Mouse (Mus musculus): ENCODE measurements at regions not wholly inside any gene's neighbourhood (a gene's known extent, or its start where the extent isn't known, plus 50 kb on each side); places are given as distances from the start of the nearest gene placed in this dataset.

DNA sequence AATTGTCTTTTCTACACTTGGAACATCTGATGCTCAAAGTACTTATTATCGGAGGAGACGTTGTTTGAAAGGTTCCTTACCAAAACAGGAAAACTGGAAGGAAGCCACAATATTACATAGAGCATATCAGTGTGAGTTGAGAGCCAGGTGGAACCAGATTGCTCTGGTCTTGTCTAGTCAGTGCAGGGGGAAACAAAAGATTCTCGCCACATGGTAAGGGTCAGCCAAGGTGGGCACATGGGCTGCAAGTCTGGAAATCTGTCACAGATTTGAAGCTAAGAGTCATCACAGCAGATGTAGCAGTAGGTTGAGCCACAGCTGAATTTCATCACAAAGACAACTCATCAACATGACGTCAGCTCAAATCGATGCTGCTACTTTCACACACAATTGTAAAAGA, 681.8 kb downstream of the Stpg2 start:
- no peak for DNase-seq (ENCODE audit: extremely low spot score)

DNA sequence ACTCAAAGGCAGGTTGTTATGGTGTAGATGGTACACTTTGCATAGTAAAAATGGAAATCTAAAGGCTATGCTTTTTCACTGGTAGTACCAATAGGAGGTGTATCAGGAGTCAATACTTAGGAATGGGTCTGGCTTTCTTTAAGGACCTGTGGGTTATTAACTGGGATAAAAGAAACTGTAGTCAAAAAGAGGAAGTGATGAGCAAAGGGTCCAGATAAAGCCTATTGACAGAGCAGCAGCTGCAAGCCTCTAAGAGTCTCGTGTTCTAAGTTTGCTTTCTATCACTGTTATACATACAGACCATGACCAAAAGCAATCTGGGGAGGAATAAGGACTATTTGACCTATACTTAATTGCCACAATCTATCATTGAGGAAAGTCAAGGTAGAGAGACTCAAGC, 683.0 kb downstream of the Stpg2 start:
- DNase-seq (ENCODE audit: extremely low spot score): no peak

DNA sequence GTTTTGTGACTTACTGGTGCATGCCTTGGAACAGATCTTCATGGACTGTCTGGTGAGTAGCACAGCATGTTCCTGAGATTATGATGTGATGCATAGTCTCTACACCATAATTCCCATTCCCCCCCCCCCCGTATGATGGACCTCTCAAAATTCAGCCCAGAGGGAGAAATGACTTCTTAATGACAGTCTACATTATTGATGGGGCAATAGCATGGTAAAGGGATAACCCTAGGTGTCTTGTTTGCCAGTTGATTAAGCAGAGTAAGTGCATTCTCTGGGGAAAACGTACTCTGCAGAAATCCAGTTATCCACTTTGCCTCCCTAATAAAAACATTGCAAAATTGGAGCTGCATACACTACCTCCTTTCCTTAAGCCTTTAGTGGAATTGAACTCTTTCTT, 684.7 kb downstream of the Stpg2 start:
- no peak for DNase-seq (ENCODE audit: extremely low spot score)

DNA sequence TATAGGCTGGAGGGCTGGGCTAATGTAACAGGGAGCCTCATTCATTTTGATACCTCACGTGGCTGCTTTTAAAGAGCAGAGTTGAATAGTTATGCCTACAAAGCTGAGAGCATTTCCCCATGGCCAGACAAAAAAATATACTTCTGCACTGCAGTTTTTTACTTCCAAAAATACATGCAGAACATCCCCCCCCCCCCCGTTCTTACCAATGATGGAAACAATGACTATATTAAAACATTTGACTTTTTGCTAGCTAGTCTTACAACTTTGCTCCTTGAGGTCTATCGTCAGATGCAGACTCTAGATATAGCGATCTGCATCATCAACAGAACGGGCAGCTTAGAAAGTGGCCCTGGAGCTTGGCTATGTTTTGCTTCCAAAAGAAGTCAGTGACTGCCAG, 692.4 kb downstream of the Stpg2 start:
- no peak for DNase-seq (ENCODE audit: extremely low spot score)

DNA sequence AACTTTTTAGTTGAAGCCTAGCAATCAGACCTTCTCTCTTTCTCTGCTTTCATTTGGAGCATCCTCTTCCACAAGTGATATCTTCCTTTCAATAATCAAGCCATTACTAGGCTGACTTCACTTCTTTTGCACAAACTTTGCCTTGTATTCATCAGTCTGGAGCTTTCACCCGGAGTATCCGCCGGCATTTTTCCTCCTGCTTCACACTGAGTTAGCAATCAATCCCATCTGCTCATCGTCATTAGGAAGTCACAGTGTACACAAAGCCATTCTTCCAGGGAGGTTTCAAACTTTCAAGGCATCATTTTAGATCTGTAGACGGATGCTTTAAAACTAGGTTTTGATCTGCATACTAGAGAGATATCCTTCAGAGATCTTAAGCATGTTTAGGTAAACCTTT, 693.7 kb downstream of the Stpg2 start:
- no peak for DNase-seq (ENCODE audit: extremely low spot score)

DNA sequence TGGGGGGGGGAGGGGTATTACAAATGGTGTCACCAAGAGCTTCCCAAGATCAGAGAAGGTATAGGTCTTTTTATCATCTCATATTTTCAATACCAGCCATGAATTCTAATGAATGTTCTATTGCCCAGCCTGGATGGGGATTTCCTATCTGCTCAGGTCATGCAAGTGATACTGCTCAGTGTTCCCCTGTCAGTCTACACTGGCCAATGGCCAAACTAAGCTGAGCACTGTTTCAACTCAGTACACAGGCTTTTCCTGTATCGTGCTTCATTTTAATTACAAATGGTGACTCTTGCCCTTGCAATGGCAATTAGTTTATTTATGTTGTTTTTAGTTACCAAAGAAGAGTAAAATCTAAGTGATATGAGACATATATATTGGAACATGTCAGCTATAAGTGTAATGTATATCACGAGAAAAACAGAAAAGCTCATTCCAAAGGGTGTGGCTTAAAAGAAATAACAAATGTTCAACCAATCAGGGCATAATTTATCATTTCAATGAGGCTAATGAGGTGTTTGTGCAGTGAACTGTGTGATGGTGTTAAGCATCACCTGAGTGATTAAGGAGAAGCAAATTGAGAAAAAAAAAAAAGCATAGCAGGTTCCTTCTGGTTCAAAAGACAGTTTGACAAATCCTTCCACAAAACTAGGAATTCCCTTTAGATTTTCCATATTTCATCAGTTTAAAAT, 708.3 kb downstream of the Stpg2 start:
- no peak for DNase-seq (ENCODE audit: extremely low spot score)

DNA sequence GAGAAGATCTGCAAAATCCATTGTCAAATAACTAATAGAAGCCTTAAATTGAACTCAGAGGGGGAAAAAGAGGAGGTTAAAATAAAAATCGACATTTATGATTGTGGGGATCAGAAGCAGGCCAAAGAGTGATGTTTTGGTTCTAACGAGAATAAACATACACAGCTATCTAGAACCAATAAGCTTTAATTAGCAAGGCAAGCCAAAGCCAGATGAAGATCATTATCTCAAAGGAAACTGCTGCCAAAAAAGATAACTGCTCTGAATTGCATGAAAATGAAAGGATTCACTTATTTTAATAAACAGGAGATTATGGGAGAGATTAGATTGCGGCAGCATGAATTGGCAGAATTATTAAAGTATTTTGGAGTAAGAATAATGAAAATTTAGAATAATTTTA, 716.8 kb downstream of the Stpg2 start:
- DNase-seq (ENCODE audit: extremely low spot score): no peak

DNA sequence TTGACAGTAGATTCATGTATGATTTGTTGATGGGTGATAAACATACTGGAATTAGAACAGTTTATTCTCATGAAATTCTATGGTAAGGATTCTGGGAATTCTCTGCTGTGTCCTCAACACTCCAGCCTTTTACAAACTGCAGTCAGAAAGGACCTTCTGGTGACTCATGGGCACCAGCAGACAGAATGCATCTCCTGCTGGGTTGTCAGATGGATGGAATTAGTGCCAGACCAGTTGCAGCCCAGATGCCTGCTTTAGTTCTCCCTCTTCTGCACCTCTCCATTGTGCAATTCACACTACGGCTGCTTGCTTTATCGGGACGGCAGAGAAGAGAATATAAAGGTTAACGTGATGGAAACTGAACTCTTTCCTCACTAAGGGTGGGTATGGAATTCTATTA, 727.5 kb downstream of the Stpg2 start:
- DNase-seq (ENCODE audit: extremely low spot score): no peak

DNA sequence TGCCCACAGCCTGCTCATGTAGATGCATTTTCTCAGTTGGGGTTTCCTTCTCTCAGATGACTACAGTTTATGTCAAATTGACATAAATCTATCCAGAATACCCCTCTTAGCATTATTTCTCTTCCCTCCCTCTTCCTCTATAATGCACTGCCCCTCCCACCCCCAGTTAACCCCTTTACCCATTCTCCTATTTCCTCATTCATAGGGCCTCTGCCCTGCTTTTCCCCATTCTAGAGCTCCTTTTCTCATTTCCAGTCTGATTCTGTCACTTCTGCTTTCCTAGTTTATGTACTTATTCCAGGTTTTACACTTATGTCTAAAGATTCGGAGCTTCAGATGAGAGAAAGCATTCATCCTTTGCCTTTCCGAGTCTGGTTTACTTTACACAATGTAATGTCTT, 740.7 kb downstream of the Stpg2 start:
- no peak for DNase-seq (ENCODE audit: extremely low spot score)

DNA sequence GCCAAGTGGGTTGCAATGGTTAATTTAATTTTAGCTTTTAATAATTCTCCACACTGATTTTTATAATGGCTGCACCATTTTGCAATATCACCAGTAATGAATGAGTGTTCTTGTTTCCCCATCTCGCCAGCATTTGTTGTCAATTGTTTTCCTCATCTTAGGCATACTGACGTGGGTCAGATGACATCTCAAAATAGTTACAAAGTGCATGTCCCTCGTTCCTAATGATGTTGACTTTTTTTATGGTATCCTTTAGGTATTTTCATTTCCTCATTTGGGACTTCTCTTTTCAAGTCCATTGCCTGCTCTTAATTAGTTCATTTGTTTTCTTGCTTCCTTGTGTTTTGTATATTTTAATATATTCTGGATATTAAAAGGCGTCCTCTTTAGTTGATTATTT, 741.8 kb downstream of the Stpg2 start:
- no peak for DNase-seq (ENCODE audit: extremely low spot score)

DNA sequence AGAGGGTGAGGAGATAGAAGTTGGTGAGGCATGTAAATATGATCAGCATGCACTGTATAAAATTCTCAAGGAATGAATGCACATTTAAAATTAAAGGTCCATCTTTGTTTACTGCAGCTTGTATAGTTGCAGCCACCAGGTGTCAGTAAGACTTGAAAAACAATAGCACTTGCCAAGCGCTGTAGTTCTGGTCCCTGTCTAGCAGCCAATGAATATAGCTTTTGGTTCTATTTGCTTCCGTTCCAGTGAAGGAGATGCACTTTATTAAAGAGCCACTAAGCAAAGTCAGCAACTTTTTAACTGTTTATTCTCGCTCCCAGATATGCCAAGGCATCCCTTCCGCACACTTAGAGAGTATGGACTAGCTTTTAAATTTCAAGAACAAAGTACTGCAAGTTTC, 743.6 kb downstream of the Stpg2 start:
- DNase-seq (ENCODE audit: extremely low spot score): no peak

DNA sequence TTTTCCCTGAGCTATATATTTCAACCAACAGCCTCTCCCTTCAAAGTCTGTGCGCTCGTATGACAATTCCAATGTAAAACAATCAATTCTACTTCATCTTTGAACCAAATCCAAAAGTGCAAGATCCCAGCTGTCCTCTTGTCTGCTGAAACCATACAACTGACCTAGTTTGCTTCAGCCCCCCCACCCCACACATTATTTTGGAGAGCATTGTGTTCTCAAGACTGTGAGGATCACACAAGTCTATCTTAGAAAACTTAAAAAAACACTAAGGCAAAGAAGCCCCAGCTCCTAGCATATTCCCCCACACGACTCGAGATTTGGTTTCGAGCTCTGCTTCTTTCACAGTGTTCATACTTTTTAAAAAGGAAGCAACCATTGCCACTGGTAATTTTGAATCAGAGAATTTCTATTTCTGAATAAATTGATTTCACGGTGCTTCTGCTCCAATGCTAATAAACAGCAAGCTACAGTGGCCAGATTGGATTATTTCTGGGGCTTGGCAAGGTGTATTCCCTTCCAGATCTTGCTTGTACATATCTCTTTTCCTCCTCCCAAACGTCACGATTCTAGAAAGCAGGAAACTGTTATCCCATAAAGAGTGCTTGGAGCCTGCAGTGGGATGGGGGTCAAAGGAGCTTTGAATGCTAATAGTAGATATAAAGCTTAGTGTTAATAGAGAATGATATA, 744.7 kb downstream of the Stpg2 start:
- no peak for DNase-seq (ENCODE audit: extremely low spot score)

DNA sequence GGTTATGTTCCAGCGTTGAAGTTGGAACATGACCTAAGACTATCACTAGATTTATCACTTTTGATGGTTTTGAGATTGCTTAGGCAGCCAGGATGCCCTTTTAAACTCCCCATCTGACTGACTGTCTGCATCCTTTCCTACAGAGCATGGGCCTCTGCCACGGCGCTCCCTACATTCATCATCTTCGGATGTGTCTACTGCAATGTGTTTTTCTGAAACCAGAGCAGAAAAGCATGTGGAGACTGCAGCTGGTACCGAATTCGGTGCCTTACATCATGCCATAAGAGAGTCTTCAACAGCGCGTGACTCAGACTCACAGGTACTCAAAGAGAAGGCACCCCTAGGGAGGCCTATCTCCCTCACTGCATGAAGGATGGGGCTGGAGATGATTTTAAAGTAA, 746.0 kb downstream of the Stpg2 start:
- no peak for DNase-seq (ENCODE audit: extremely low spot score)

DNA sequence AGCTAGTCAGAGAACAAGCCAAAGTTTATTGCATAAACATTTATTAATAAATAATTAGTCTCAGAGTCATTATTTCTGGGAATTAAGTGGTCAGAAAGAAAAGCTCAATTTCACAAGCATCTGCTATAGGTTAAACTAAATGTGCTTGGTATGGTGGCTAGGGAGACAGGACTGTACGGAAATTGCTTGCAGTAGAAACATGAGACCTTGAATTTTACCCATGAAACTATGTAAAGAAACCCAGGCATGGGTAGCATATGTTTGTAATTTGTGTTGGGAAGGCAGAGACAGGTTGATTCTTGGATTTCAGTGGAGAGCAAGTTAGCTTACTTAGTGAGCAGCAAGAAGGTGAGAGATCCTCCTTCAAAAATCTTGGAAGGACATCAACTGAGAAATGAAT, 772.7 kb downstream of the Stpg2 start:
- DNase-seq (ENCODE audit: extremely low spot score): no peak

DNA sequence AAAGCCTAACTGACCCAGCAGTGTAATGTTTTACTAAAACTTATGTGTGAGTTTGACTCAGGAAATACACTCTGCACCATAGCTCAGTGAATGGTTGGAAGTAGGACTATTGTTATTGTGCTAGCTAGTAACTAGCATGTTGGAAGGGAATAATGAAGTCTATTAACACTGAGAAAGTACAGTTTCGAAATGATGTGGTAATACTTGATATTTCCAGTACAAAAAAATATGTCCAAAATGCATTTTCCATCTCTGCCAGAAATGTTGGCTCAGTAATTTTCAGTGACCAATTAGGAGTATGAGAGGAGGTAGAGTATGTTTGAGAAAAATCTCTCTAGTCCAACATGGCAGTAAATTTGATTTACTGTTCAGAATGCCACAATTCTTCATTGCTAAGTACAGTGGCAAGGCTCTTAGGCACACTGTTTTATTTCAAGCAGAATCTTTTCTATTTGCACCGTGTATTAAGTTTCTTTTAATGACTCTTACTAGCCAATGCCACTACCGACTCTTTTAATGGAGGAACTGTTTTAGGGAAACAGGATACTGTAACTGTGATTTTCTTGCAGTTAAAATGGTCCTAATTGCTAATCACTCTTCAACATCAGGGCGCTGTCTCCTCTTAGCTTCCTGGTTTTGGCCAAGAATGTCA, 780.5 kb downstream of the Stpg2 start:
- DNase-seq (ENCODE audit: extremely low spot score): no peak

DNA sequence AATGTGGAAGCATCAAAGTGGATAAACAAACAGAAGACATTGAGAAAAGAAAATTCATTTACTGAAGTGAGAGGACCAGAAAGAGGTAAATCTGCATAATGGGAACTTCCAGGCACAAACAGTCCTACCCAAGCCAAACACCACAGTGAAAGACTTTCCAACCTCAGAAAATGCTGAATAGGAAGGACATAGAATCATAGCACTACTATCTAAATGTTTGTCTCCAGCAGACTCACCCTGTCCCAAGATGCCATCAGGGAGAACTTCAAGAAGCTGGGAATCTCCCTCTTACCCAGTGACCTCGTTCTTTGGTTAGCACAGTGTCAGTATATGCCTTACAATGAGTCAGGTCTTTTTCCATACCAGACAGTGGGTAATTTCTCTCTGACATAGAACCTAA, 783.4 kb downstream of the Stpg2 start:
- no peak for DNase-seq (ENCODE audit: extremely low spot score)

DNA sequence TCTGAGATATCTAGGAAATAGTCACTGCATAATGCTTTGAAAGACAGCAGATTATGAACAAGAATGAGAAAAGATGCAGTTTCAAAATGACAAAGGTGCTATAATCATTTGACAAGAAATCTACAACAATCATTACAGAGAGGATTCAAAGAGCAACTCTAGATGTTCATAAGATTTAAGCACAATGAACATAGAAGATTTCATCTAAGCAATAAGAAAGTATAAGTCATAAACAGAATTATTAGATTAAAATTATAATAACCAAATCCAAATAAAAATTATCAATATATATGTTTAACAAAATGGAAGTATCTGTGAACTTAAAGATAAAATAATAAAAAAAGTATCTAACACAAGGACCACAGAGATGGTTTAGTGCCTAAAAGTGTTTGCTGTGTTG, 783.9 kb downstream of the Stpg2 start:
- no peak for DNase-seq (ENCODE audit: extremely low spot score)

DNA sequence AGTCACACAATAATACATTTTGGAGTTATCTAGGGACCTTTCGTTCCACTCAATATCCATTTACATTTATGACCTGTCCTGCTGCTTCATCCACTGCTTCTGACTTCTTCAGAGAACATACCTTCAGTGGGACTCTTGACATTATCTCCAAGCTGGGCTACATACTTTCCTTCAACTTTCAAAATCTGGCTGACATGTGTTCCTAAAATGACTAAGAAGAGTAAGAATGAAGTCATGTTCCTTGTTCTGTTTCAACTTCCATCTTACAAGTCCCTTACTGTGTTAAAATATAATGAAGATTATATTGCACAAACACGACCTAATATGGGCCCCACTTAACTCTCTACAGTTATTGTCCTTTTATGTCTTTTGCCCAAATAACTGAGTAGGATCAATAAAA, 807.0 kb downstream of the Stpg2 start:
- DNase-seq (ENCODE audit: extremely low spot score): no peak

DNA sequence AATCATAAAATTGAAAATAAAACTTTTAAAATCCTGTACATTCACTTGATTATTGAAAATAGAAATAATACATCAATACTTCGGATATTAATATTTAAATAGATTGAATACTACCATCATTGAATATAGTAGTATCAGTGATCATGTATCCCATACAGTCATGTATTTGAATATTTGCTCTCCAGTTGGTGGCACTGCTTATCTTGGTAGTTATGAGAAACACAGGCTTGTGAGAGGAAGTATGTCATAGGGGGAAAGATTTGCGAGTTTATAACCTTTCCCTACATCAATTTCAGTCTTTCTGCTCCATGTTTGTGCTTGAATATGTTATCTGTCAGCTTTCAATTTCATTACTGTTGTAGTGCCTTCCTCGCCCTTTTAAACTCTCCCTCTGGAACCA, 828.6 kb downstream of the Stpg2 start:
- no peak for DNase-seq (ENCODE audit: extremely low spot score)

DNA sequence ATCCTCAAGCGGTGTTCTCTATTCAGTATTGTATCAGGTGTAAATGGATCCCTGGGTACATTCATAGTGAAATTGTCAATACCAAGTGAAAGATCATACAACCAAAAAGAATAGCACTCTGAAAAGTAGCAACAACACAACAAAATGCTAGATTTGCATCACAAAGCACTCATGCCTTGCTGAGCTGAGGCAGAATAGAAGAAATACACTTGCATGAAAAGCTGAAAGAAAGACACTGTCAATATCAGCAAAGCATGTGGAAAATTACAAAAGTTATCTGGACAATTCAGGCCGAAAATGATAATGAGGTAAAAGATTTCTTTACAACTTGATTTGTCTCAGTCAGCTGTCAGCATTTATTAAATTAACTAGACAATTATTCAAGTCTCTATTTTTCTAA, 829.6 kb downstream of the Stpg2 start:
- DNase-seq (ENCODE audit: extremely low spot score): no peak

DNA sequence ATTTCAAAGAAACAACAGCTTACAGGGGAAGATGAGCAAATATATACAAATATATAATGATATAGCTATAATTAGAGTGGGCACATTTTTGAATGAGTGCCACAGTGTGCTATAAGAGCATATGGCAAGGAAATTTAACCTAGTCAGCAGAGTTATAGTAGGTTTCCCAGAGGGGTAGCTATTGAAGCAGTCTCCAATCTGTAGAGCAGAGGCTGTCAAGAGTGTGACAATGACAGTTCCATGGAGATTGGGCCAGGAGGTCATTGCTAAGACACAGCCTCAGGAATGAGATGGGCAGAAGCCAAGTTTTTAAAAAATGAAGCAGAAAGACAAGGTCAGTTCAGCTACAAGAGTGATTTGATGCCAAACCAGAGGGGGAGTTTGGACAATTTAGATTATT, 839.4 kb downstream of the Stpg2 start:
- no peak for DNase-seq (ENCODE audit: extremely low spot score)

DNA sequence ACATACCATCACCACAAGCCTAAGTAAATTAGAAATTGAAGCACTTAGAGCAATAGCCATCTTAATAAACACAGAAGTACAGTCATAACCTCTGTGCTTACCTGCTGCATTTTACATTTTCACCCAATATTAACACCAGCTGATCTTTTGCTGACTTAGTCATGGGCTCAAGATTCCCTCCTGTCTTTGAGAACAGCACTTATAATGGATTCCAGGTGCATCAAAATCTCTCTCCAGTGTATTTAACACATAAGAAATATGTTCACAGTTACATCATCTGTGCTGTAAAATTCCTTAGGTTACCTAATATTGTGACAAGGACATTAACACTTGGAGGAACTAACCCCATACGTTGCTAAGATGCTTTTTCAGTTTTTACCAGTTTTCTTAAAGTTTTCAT, 849.1 kb downstream of the Stpg2 start:
- no peak for DNase-seq (ENCODE audit: extremely low spot score)

DNA sequence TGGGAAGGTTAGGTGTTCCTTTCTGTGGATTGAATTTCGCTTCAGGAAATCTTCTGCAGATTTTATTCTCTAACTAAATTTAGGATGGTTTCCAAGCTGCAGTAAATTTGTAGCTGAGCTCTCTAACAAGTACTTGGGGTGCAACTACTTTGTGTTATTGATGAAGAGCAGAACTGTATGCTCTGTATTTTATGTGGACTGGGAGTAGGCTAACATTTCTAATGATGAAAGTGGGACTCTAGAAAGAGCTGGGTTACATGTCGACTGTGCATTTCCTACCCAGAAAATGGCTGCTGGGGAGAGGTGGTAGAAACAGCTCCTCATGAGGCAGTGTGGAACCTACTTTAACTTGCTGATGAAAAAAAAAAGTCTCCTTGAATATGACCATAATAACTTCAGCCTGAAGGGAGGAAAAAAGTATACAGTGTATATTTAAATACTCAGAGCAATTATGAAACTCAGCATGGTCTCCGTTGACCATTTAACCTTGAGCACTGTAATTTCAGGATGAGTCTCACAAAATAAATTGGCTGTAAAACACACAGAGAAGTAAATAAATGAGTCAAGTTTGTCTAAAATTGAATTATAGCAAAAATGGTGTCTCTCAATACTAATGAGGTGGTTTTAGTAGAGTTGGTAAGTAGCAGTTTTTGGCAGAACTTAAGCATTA, 852.6 kb downstream of the Stpg2 start:
- DNase-seq (ENCODE audit: extremely low spot score): no peak
